Mouse (Mus musculus): ENCODE measurements around the gene Sept6. TPM values are rescaled to one million over a fixed set of nuclear protein-coding genes. Genes with fewer than 3 reads are reported as not detected.
A peak's percentile ranks its signal among the peaks of the same experiment; 100 is the strongest.

Gene Sept6
- total RNA-seq, 2 experiments from 2014 or later: 44.5 to 47.9 TPM

DNA sequence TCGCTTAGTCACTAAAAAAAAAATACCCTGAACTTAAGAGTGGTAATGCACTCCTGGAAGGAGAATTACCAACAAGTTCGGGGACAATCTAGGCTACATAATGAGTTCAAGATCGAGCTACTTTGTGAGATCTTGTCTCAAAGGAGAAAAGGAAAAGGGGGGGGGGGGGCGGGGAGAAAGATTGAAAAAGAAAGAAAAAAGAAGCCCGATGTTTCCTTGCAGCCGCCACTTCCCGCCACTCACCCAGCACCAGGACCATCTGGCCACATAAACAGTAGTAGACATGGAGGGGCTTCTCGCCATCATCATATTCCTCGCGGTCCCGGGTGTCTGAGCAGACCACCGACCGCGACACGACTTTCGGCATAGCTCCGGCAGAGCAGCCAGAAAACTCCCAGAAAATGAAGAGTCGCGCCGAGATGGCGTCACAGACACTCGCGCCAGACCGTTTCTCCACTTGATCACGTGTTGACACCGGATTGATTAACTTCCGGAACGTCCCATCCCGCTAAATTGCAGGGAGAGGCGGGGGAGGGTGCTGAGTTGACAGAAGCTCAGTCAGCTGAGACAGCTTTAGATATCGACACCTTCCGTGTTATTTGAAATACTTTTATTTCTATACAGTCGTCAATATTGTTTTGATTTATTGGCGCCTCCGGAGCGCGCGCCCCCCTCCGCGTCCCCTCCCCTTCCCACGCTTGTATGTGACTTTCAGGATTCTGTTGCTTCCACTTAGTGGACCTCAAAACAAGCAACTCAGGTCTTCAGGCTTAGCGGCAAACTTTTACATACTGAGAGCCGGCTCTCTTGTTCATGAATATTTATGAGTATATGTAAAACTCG lies 127.6 kb downstream of the Sept6 start:
- DNase-seq: peak; percentile 80

Other genes starting within 250 kb of the Sept6 start
- under 1 TPM; 0.33 to 0.68 TPM for gene Slc25a43, start 248.1 kb downstream of the Sept6 start, total RNA-seq (2021)
- 100 to 1,000 TPM; 850 to 928 TPM for gene Slc25a5, start 196.1 kb downstream of the Sept6 start, total RNA-seq (2021)
- 10 to 100 TPM; 76.5 to 81.4 TPM for gene Ube2a, start 117.9 kb downstream of the Sept6 start, total RNA-seq (2021)
- 10 to 100 TPM; 17.3 to 19.3 TPM for gene C330007P06Rik, start 117.7 kb downstream of the Sept6 start, total RNA-seq (2021)
- gene Nkrf, start 88.9 kb downstream of the Sept6 start, total RNA-seq (2021): 1 to 10 TPM; 3.9 to 4.1 TPM
- gene Sowahd, start 57.1 kb upstream of the Sept6 start, total RNA-seq (2021): not detected
- 100 to 1,000 TPM; 610 to 627 TPM for gene Rpl39, start 93.6 kb upstream of the Sept6 start, total RNA-seq (2021)
- 10 to 100 TPM in 1 of 2 experiments, 1 to 10 TPM in 1; 9.6 to 11.0 TPM for gene Upf3b, start 118.5 kb upstream of the Sept6 start, total RNA-seq (2021)
- 10 to 100 TPM; 14.2 to 15.1 TPM for gene Nkap, start 135.0 kb upstream of the Sept6 start, total RNA-seq (2021)
- not detected for gene Akap14, start 177.0 kb upstream of the Sept6 start, total RNA-seq (2021)
- 100 to 1,000 TPM; 565 to 671 TPM for gene Ndufa1, start 199.4 kb upstream of the Sept6 start, total RNA-seq (2021)
- gene Rnf113a1, start 199.5 kb upstream of the Sept6 start, total RNA-seq (2021): 1 to 10 TPM; 3.1 to 3.7 TPM
- not detected for gene Gm9, start 219.2 kb upstream of the Sept6 start, total RNA-seq (2021)
- not detected for gene Rhox1, start 230.5 kb upstream of the Sept6 start, total RNA-seq (2021)

All from heart, postnatal 4 days (tissue).